9 mouse cellular contexts compared by ENCODE assay signal in the genomic region with DNA sequence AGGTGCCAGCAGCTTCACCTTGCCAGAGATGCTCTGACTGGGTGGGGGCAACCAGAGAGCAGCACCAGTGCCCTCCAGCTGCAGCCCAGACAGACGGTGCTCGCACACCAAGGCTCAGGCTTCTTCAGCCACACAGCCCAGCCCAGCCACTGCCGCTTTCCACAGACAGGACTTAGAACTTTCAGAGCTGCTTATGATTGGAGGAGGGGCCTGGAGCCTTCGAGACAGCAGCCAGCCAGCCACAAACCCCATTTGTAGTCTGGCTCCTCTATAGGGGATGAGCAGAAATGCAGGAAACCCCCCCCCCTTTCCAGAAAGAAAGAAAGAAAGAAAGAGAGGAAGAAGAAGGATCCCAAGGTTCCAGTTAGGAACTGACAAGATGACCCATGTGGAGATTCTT. TPM values are rescaled to one million over a fixed set of nuclear protein-coding genes. Genes with fewer than 3 reads are reported as not detected.
A peak's percentile ranks its signal among the peaks of the same experiment; 100 is the strongest.
DNase-seq lines count a peak whose midpoint lies in the region; ATAC-seq and TF ChIP-seq lines count a peak whose summit lies in the region.
"Had no signal": no experiment of that assay in that cellular context is flagged by ENCODE, and none has a peak within 500 bp of the region (broad histone marks: within the 10 kb centered on the region; RNA-seq: fewer than 3 reads in every experiment).

No protein-coding gene starts in this region.

- no peak overlapping the region for H3K27ac ChIP-seq in kidney, embryonic 14.5 days (ENCODE audit: low read depth, low read length)
- no peak overlapping the region for H3K27ac ChIP-seq in kidney, adult 2 months (ENCODE audit: insufficient read depth, low read depth, low read length)
- no peak overlapping the region for H3K27ac ChIP-seq in limb, embryonic 13.5 days
- H3K27ac ChIP-seq: limb, embryonic 15.5 days had no signal

- WGBS in kidney, embryonic 14.5 days, result 17% methylated on average over 4 of the region's 4 CpGs
- 52% methylated on average over 4 of the region's 4 CpGs for WGBS in kidney, adult 2 months
- 6% methylated on average over 4 of the region's 4 CpGs for WGBS in limb, embryonic 13.5 days

- peaks cover 34% of the 10 kb centered on the region for H3K27me3 ChIP-seq in kidney, embryonic 14.5 days (ENCODE audit: control insufficient read depth, insufficient read depth, low read length)
- H3K27me3 ChIP-seq in kidney, adult 2 months (replicated peaks; ENCODE audit: control insufficient read depth, insufficient read depth, low read length), result no peaks in the 10 kb centered on the region
- peaks cover 75% of the 10 kb centered on the region for H3K27me3 ChIP-seq in E14TG2a.4 (ENCODE audit: insufficient read depth, low read length)
- peaks cover 59% of the 10 kb centered on the region for H3K27me3 ChIP-seq in limb, embryonic 13.5 days

- no peak for ATAC-seq in kidney, embryonic 14.5 days (ENCODE audit: low FRiP score, low TSS enrichment)
- ATAC-seq in limb, embryonic 13.5 days (ENCODE audit: low FRiP score, low read depth), result no peak; the same call in 1 of the 2 replicates

- intact Hi-C loops in left cerebral cortex, postnatal 25 days (cut with DNase I), result no loop called here

- no peak overlapping the region for H3K4me3 ChIP-seq in kidney, embryonic 14.5 days (ENCODE audit: low read length)
- no peak overlapping the region for H3K4me3 ChIP-seq in kidney, adult 2 months (ENCODE audit: insufficient read depth, low read depth, low read length)
- peak overlapping the region; percentile 48 for H3K4me3 ChIP-seq in E14TG2a.4 (replicated peaks; ENCODE audit: low read length)
- H3K4me3 ChIP-seq in limb, embryonic 13.5 days, result peak overlapping the region; percentile 1; the same call in 1 of the 2 replicates
- H3K4me3 ChIP-seq: limb, embryonic 15.5 days had no signal

- TF ChIP-seq CTCF in kidney, adult 2 months (conservative IDR thresholded peaks at IDR 0.05; ENCODE audit: insufficient read depth, insufficient read length, low read depth, low read length), result no peak
- TF ChIP-seq CTCF in E14TG2a.4 (conservative IDR thresholded peaks at IDR 0.05; ENCODE audit: low read length), result no peak

- no peak for TF ChIP-seq POLR2A in kidney, adult 2 months (IDR thresholded peaks at IDR 0.05; ENCODE audit: low read depth, low read length)

- no peaks in the 10 kb centered on the region for H3K9me3 ChIP-seq in kidney, embryonic 14.5 days (ENCODE audit: control insufficient read depth, low read length)
- no peaks in the 10 kb centered on the region for H3K9me3 ChIP-seq in E14TG2a.4 (ENCODE audit: low read length)
- H3K9me3 ChIP-seq in limb, embryonic 13.5 days, result no peaks in the 10 kb centered on the region
- H3K9me3 ChIP-seq: limb, embryonic 15.5 days had no signal

- no peak for DNase-seq in kidney, adult 2 months
- peak; percentile 66 for DNase-seq in ZHBTc4 (ENCODE audit: low read depth, low spot score)
- DNase-seq in spleen, adult 18-20 months, result no peak
- DNase-seq in left cerebral cortex, postnatal 25 days (ENCODE audit: low spot score in 2 of 2), result no peak
- DNase-seq in heart, adult 8-10 months (ENCODE audit: low spot score), result no peak

- H3K36me3 ChIP-seq in kidney, embryonic 14.5 days (ENCODE audit: control insufficient read depth, insufficient read depth, low read length), result no peaks in the 10 kb centered on the region
- no peaks in the 10 kb centered on the region for H3K36me3 ChIP-seq in kidney, adult 2 months (ENCODE audit: control insufficient read depth, insufficient read depth, low read length)
- H3K36me3 ChIP-seq in E14TG2a.4 (ENCODE audit: insufficient read depth, low read length), result no peaks in the 10 kb centered on the region
- 0 out of 2 replicates have a peak, but pooled peaks cover 4% of the 10 kb centered on the region for H3K36me3 ChIP-seq in limb, embryonic 13.5 days

- no peak overlapping the region for H3K9ac ChIP-seq in kidney, embryonic 14.5 days (ENCODE audit: low read depth, low read length)
- H3K9ac ChIP-seq in limb, embryonic 13.5 days, result no peak overlapping the region
- H3K9ac ChIP-seq: limb, embryonic 15.5 days had no signal

- H3K4me1 ChIP-seq in kidney, embryonic 14.5 days (ENCODE audit: control insufficient read depth, insufficient read depth, low read length), result peaks cover 20% of the 10 kb centered on the region
- H3K4me1 ChIP-seq in kidney, adult 2 months (ENCODE audit: control insufficient read depth, insufficient read depth, low read length), result peaks cover 15% of the 10 kb centered on the region; the same call in 1 of the 2 replicates
- H3K4me1 ChIP-seq in E14TG2a.4 (replicated peaks; ENCODE audit: low read depth, low read length), result peaks cover 47% of the 10 kb centered on the region
- peaks cover 45% of the 10 kb centered on the region for H3K4me1 ChIP-seq in limb, embryonic 13.5 days

- 0 out of 2 replicates have a peak overlapping the region, but pooled peaks have one; percentile 41 for H3K4me2 ChIP-seq in kidney, embryonic 14.5 days (replicated peaks; ENCODE audit: low read depth, low read length)
- H3K4me2 ChIP-seq in limb, embryonic 13.5 days (replicated peaks), result peak overlapping the region; percentile 54

RNA-seq across cellular contexts. Expression of a gene that starts 11.6 kb away (rescaled TPM):
- 62.3 and 63.6 TPM in 2 replicates for polyA plus RNA-seq in kidney, embryonic 14.5 days (2014; fragmentation: Nextera tagmentation; extraction: Ambion mirVana)
- polyA plus RNA-seq in kidney, adult 2 months (2012; rRNA removed), result 53.0 and 61.6 TPM in 2 replicates
- 54.8 and 55.5 TPM in 2 replicates for polyA plus RNA-seq in limb, embryonic 13.5 days (2015; fragmentation: Nextera tagmentation; extraction: Ambion mirVana)
- total RNA-seq in left cerebral cortex, postnatal 25 days (2021), result 10 to 100 TPM; 73.6 to 74.5 TPM
- total RNA-seq in heart, adult 8-10 months (2022), result 100 to 1,000 TPM; 301 to 345 (median 322) TPM

Comparison
In these comparisons a context has a peak if more than half of its experiments do, and no peak if none do; other contexts are left out.
1. H3K4me3 ChIP-seq: peak in E14TG2a.4 (single experiment) and limb, embryonic 13.5 days (single experiment); none in kidney, embryonic 14.5 days (single experiment) and kidney, adult 2 months (single experiment).